Mouse (Mus musculus) midbrain, embryonic 14.5 days (tissue): Measurements from ENCODE around the gene Erh. TPM values are rescaled to one million over a fixed set of nuclear protein-coding genes. Genes with fewer than 3 reads are reported as not detected.

Experiments used
- ATAC-seq: fragments of 200-750 bp; cut with Nextera tagmentation; 2 replicates; pipeline ENCODE4 v1.8.0; 2017; ENCODE audit warnings: moderate number of reproducible peaks, moderate library complexity; ENCODE audit not compliant: low FRiP score, low TSS enrichment
- DNase-seq: peaks from one replicate; pipeline ENCODE4 v3.0.0-alpha.2; 2015
- H3K27ac ChIP-seq: fragments of 300-500 bp; sonication (generic); replicated peaks from 2 replicates; pipeline ENCODE4 v1.5.1; 2014; ENCODE audit warnings: mild to moderate bottlenecking, low read depth, low read length, moderate library complexity
- H3K27me3 ChIP-seq: fragments of 300-500 bp; sonication (generic); 2 replicates; pipeline ENCODE4 v1.6.1; 2014; ENCODE audit warnings: low read length, control low read depth, mixed read lengths; ENCODE audit not compliant: control insufficient read depth, insufficient read depth
- H3K36me3 ChIP-seq: fragments of 300-500 bp; sonication (generic); 2 replicates; pipeline ENCODE4 v1.6.1; 2014; ENCODE audit warnings: low read length, control low read depth; ENCODE audit not compliant: control insufficient read depth, insufficient read depth
- H3K4me1 ChIP-seq: fragments of 300-500 bp; sonication (generic); 2 replicates; pipeline ENCODE4 v1.6.1; 2014; ENCODE audit warnings: mild to moderate bottlenecking, antibody characterized with exemption, low read length, control low read depth; ENCODE audit not compliant: control insufficient read depth, insufficient read depth
- H3K4me2 ChIP-seq: fragments of 300-500 bp; sonication (generic); 2 replicates; pipeline ENCODE4 v1.6.1; 2014; ENCODE audit warnings: mild to moderate bottlenecking, low read length, moderate library complexity
- H3K4me3 ChIP-seq: fragments of 300-500 bp; sonication (generic); replicated peaks from 2 replicates; pipeline ENCODE4 v1.5.1; 2014; ENCODE audit warnings: low read depth, low read length
- H3K9ac ChIP-seq: fragments of 300-500 bp; sonication (generic); replicated peaks from 2 replicates; pipeline ENCODE4 v1.6.1; 2014; ENCODE audit warnings: mild to moderate bottlenecking, low read length, moderate library complexity
- H3K9me3 ChIP-seq: fragments of 300-500 bp; sonication (generic); 2 replicates; pipeline ENCODE4 v1.6.1; 2016; ENCODE audit warnings: low read length, control low read depth, mixed read lengths; ENCODE audit not compliant: control insufficient read depth
- WGBS: fragments of 180-500 bp; shearing (Covaris S2); extraction: QIAGEN DNeasy Blood & Tissue Kit; methylation state at CpG from one replicate; pipeline ENCODE4 v1.1.7; 2014; 5-methylcytosine and 5-hydroxymethylcytosine counted together
- polyA plus RNA-seq: library from polyadenylated mRNA; unstranded; fragments of >200 nt; fragmentation: Nextera tagmentation; extraction: Ambion mirVana; gene quantifications from 2 replicates; pipeline ENCODE4 v1.2.1, GENCODE M21; 2014

Gene Erh
- polyA plus RNA-seq, 1 experiment from 2014 or later = 288 TPM

DNA sequence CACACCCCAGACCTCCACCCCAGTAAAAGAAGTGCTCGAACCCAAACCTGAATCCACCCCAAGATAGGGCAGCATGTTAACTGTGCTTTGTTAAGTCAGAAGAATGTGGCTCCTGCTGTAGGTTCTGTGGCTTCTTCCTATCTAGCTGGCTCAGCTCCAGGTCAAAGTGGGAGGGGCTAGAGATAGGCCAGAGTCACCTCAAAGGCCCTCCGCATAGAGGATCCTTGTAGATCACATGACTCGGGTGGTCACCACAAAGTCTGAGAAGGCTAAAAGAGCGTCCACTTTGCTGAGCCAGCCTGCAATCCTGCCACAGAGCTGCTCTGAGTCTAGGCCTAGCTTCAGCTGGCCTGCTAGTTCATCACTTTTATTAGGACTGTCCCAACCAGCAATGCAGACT lies 50.0 kb downstream of the Erh start:
- no peak overlapping the region for H3K4me3 ChIP-seq
- WGBS = 86% methylated on average over 4 of the region's 4 CpGs
- ATAC-seq (no peak), DNase-seq (no peak)
- H3K9me3 ChIP-seq = no peaks in the 10 kb centered on the region
- H3K27me3 ChIP-seq = no peaks in the 10 kb centered on the region
- no peaks in the 10 kb centered on the region for H3K4me1 ChIP-seq
- peaks cover 43% of the 10 kb centered on the region for H3K36me3 ChIP-seq
- H3K9ac ChIP-seq = no peak overlapping the region
- H3K27ac ChIP-seq = no peak overlapping the region
- H3K4me2 ChIP-seq = no peak overlapping the region

DNA sequence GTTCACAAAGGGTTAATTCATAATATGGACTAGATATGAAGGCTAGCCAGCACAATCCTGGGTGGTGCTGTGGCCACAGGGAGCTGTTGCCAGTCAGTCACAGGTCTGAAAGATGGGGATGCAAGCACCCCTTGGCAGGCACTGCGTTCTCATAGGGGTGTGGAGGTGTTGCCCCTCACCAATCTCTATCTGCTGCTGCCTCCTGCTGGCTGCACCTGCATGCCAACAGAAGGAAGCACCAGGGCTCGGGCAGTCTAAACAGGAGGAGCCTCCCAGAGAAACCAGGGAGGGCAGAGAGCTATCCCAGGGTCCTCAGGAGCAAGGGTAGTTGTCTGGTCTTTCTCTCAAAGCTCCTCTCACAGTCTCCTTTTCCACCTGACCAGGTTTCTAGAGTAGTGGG lies 59.2 kb downstream of the Erh start:
- no peak overlapping the region for H3K4me2 ChIP-seq
- ATAC-seq (no peak), DNase-seq (peak; percentile 42)
- no peaks in the 10 kb centered on the region for H3K9me3 ChIP-seq
- H3K36me3 ChIP-seq = peaks cover 24% of the 10 kb centered on the region
- no peaks in the 10 kb centered on the region for H3K27me3 ChIP-seq
- H3K27ac ChIP-seq = no peak overlapping the region
- WGBS = 54% methylated on average over 2 of the region's 2 CpGs
- no peak overlapping the region for H3K4me3 ChIP-seq
- H3K9ac ChIP-seq = no peak overlapping the region
- no peaks in the 10 kb centered on the region for H3K4me1 ChIP-seq

Other genes with a start within 250 kb of the Erh start
- 28.0 and 29.9 TPM in 2 replicates for gene Dcaf5, start 207.7 kb downstream of the Erh start, polyA plus RNA-seq
- 52.9 and 59.7 TPM in 2 replicates for gene Exd2, start 181.2 kb downstream of the Erh start, polyA plus RNA-seq
- 21.7 and 30.4 TPM in 2 replicates for gene Galnt16, start 126.1 kb downstream of the Erh start, polyA plus RNA-seq
- gene Slc39a9, start 458 bp downstream of the Erh start, polyA plus RNA-seq = 20.2 and 29.5 TPM in 2 replicates
- gene Plekhd1, start 48.2 kb upstream of the Erh start, polyA plus RNA-seq = 2.5 and 3.5 TPM in 2 replicates
- gene Ccdc177, start 116.3 kb upstream of the Erh start, polyA plus RNA-seq = 8.5 and 8.8 TPM in 2 replicates
- 8.8 and 14.3 TPM in 2 replicates for gene Susd6, start 146.2 kb upstream of the Erh start, polyA plus RNA-seq